Mouse (Mus musculus) cerebellum, adult 2 months (tissue): ENCODE data around the gene Gm20822. TPM values are rescaled to one million over a fixed set of nuclear protein-coding genes. Genes with fewer than 3 reads are reported as not detected.
"Not testable (repeated sequence)": the region's sequence is repeated elsewhere in the genome, so short reads cannot be mapped to it uniquely, and the experiment has no call there.

ENCODE experiments used
- DNase-seq, 2 experiments: peaks; one replicate each; pipeline ENCODE4 v3.0.0; 2021
- H3K27ac ChIP-seq: fragments of 200-500 bp; 2 replicates; pipeline ENCODE4 v1.5.1; 2012; ENCODE audit warnings: low read length, control low read depth, inconsistent platforms; ENCODE audit not compliant: insufficient read depth
- H3K27me3 ChIP-seq: fragments of 200-500 bp; 2 replicates; pipeline ENCODE4 v1.6.1; 2012; ENCODE audit warnings: inconsistent platforms, mild to moderate bottlenecking, low read length, moderate library complexity; ENCODE audit not compliant: control insufficient read depth, insufficient read depth
- H3K4me1 ChIP-seq: fragments of 200-500 bp; 2 replicates; pipeline ENCODE4 v1.6.1; 2011; ENCODE audit warnings: low read length; ENCODE audit not compliant: control insufficient read depth, insufficient read depth
- H3K4me3 ChIP-seq: fragments of 200-500 bp; replicated peaks from 2 replicates; pipeline ENCODE3; 2011; ENCODE audit warnings: mild to moderate bottlenecking, low read depth, low read length, control low read depth; ENCODE audit not compliant: insufficient read depth
- WGBS: fragments of 180-500 bp; shearing (Covaris S2); methylation state at CpG from one replicate; pipeline ENCODE4 v1.1.7; 2018; 5-methylcytosine and 5-hydroxymethylcytosine counted together
- polyA plus RNA-seq: library from polyadenylated mRNA; depleted of rRNA; stranded (reverse); fragments of >200 nt; gene quantifications from 2 replicates; pipeline ENCODE4 v1.2.3, GENCODE M21; 2012; rRNA removed

Gm20822 gene
- polyA plus RNA-seq: not detected in 2 replicates

DNA sequence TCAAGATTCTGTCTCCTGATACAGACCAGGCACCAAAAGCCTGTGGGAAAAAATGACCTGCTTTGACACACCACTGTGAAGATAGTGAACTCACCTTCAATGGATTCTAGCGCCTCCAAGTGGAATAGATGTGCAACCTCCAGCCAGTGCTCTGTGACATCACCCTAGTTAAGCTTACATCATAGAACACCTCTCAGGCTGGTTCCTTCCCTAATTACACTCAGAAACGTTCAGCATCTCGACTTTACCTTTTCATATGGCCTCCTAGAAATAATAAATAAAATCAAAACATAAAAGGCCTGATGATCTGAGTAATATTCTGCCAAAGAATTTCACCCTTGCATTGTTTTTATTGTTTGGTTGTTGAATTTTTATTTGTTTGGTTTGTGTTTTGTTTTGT is at the start of gene Gm20822:
Gm20822 (minus strand) TSS at position 101 of the 400 bp plus-strand sequence.
- H3K27ac ChIP-seq, H3K27me3 ChIP-seq, H3K4me1 ChIP-seq, H3K4me3 ChIP-seq, DNase-seq: not testable (repeated sequence)
- WGBS: no CpG with 5 or more reads among the region's 3 CpGs
